Mouse (Mus musculus) lung, postnatal 36 days (tissue): ENCODE measurements around the gene Tmem240.
"Not testable (repeated sequence)": the region's sequence is repeated elsewhere in the genome, so short reads cannot be mapped to it uniquely, and the experiment has no call there.

Experiments used
- DNase-seq: peaks from one replicate; pipeline ENCODE4 v3.0.0; 2022; ENCODE audit warnings: mixed read lengths

Gene Tmem240

GRCm38 (mm10) chr4:155735788-155736187 is 1.2 kb downstream of the Tmem240 start:
- DNase-seq: no peak

GRCm38 (mm10) chr4:155736421-155736820 is 1.8 kb downstream of the Tmem240 start:
- no peak for DNase-seq

DNA sequence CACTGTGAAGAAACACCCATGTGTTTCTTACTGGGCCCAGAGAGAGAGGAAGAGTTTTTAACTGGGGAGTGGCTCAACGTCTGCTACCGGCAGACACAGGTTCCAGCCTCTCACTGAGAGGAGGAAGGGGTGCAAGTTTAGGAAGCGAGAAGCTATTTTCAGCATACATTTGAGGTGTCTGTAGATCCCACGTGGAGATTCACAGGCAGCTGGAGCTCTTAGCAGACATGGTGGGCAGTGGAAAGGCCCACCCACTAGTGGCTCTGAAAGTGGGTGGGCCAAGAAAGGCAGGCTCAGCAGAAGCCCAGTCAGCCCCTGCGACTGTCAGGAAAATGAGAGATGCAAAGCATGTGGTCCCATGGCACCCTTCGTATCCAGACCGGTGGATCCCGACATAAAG is 3.7 kb downstream of the Tmem240 start:
- no peak for DNase-seq

GRCm38 (mm10) chr4:155739152-155739551 is 4.6 kb downstream of the Tmem240 start:
- DNase-seq: no peak

DNA sequence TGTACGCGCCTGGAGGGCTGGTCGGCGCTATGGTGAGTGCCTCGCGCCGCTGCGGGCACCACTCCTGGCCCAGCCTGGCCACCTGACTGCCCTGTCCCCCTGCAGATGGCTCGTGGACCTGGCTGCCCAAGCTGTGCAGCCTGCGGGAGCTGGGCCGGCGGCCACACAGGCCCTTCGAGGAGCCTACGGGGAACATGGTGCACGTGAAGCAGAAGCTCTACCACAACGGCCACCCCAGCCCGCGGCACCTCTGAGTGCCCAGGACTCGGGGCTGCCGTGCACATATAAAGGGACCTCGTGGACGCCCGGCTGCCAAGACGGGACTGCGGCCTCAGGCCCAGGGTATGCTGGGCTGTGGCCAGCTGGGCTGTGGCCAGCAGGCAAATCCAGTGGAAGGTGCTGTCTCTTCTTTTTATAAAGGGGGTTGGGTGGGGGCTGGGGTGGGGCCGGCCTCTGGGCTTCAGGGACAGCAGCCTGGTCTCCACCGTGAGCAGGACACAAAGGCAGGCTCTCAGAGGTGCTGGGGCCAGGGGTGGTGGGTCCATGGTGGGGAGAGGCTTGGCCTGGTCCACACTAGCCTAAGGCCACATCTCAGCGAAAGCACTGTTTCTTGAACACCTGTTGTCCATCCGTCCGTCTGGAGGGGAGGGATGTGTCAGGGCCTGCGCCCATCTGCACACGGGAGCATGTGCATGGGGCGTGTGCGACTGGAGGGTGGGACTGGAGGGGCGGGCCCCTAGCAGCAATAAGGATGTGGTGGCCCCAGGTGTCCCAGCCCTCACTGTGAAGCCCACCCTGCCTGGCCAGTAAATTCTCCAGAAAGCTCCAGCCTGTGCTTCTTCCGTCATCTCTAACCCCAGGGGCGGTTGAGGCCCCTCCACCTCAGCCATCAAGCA is 5.4 kb downstream of the Tmem240 start:
- DNase-seq: no peak

GRCm38 (mm10) chr4:155740681-155741080 is 6.1 kb downstream of the Tmem240 start:
- not testable (repeated sequence) for DNase-seq

GRCm38 (mm10) chr4:155742684-155743083 is 8.1 kb downstream of the Tmem240 start:
- no peak for DNase-seq

DNA sequence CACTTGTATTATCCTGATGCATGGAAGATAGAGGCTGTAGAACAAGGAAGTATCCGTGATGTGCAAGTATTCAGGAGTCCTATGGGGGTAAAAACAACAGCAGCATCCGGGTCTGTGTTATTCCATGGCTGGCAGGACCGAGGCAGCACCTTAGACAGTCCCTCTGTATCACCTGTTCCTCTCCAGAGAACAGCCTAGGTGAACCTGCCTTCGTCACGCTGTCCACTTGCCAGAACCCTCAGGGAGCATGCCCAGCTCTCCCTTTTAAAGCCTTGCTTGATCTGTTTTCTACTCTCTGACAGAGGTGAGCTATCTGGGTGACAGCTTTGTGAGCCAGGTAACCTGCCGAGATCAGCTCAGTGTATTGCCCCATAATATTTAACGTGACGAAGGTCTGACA is 9.9 kb downstream of the Tmem240 start:
- DNase-seq: no peak

DNA sequence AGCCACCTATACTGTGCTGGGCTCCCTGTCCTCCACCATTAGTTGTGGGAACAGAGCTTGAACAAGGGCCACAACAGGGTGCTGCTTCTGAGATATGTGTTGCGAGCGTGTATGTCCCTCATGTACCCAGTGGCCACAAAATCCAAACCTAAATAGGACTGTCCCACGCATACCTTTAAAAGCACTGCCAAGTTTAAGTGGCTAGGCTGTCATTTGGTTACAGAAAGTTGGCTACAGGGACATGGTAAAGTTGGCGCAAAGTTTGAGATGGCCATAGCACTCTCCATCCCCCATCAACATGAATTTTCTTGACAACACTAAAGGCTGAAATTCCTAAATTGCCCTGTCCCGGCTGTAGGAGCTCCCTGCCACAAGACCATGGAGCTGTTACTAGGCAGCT is 10.5 kb downstream of the Tmem240 start:
- no peak for DNase-seq

- no peak for DNase-seq
Observed at GRCm38 (mm10) chr4:155746036-155746548, 11.5 kb downstream of the Tmem240 start.

DNA sequence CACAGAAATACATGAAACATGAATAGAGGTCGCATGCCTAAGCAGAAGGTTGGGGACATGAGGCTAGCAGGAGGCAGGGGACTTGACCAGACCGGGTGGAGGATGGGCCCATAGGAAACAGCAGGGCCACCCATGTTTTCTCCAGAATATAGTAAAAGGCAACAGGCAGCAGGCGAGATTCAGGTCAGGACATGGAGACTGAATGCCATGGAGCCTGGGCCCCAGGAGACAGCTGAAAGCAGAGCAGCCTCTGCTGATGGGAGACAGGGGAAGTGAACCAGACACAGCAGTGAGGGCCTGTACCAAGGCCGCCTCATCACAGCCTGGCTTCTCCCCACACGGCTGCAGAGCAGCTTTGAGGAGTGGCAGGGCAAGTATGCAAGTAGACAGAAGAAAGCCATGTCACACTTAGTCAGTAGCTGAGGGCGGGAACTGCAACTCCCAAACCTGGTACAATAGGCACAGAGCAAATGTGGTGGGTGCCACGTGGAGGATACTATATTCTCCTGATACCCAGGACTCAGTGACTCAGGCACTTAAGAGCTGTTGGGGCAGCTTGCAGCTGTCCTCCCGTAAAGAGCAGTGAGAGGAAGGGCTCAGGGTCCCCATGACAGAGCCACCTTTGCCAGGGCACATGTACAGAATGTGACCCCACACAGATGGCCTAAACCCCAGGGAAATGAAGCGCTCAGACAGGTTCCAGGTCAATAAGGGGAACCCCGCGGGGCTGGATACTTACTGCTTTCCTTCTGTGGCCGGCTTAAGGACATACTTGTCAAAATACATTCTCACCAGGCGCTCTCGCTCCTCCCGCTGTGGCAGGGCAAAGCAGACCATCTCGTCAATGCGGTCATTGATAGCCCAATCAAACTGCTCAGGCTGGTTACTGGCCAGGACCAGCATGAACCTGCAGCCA is 12.2 kb downstream of the Tmem240 start:
- DNase-seq: no peak

DNA sequence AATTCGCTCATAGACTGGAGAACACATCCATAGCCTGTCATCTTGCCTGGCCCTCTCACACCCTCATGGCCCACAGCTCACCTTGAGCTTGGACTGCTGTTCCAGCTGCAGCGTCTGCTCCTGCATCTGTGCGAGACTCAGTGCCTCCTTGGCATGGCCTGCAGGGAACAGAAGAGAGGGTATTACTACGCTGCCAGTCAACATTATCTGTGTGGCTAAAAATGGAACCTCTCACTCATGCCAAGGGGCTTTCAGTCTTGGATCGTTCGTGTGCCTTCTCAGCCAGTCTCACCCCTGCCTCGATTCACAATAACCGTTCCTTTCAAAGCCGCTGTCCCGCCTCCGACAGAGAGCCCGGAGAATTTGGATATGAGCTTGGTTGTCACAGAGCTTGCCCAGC is 22.4 kb downstream of the Tmem240 start:
- no peak for DNase-seq

GRCm38 (mm10) chr4:155759862-155760612 is 25.4 kb downstream of the Tmem240 start:
- DNase-seq: peak; percentile 51

- peak; percentile 97 for DNase-seq
Observed at GRCm38 (mm10) chr4:155760613-155761355, 26.2 kb downstream of the Tmem240 start, which contains the start of gene Atad3a. TSS of gene Atad3a (minus strand) at chr4:155761093.

GRCm38 (mm10) chr4:155761356-155762099 is 26.9 kb downstream of the Tmem240 start:
- no peak for DNase-seq

GRCm38 (mm10) chr4:155762357-155762756 is 27.8 kb downstream of the Tmem240 start:
- DNase-seq: no peak

DNA sequence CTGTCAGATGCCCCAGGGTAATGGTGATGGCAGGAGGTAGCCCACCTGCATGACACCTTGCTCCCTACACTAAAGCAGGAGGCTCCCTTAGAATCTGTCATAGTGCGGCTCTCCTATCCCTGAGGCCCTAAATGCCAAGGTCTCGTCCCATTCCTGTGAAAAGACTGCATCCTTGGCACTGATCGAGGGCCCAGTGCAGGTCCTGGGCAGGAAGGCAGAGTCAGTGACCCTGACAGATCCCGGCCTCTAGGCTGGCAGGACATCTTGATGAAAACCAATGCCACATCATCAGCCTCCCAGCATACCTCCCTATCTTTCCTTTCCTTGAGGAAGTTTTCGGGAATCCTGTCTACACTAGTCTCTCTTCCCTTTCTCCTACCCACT is 34.9 kb downstream of the Tmem240 start:
- no peak for DNase-seq

DNA sequence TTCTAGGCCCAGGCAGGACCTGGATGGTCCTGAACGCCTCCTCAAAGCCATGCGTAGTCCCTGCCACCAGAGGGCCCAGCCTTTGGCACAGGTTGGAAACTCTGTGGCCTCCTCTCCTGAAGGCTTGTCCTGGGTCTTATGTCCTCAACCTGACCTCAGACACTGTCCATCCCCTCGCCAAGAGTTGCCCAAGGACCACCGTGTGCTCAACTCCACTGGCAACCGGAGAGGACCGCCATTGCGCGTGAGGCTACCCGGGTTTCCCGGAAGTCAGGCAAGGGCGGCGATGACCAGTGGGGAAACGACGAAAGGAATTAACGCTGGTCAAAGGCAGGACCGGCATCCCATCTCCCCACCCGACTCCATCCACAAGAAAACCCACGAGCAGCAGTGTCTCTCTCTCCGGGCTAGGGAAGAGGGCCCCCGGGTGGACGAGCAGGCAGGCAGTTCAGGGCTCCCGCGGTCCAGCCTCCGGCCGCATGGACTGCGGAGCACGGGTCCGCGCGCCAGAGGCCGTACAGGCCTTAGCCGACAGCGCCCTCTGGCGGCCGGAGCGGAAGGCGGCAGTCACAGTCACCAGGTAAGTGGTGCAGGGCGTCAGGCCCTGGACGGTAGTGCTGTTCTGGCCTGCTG is 35.4 kb downstream of the Tmem240 start:
- peak; percentile 95 for DNase-seq

DNA sequence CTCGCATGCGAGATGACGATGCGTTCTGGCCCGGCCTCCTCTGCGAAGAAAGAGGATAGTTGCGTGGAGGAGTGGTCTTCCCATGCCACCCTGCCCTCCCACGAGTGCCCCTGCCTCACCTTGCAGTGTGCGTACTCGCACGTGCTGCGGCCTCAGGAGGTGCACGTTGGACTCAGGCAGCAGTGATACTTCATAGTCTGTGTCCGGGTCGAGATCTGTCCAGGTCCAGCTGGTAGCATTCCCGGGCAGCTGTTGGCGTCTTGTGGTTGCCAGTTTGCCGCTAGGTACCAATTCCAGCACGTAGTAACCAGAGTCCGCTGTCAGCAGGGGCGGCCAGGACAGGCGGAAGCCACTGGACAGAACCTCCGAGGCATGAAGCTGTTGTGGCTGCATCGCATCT is 36.0 kb downstream of the Tmem240 start:
- no peak for DNase-seq

GRCm38 (mm10) chr4:155771706-155772105 is 37.1 kb downstream of the Tmem240 start:
- peak; percentile 32 for DNase-seq

DNA sequence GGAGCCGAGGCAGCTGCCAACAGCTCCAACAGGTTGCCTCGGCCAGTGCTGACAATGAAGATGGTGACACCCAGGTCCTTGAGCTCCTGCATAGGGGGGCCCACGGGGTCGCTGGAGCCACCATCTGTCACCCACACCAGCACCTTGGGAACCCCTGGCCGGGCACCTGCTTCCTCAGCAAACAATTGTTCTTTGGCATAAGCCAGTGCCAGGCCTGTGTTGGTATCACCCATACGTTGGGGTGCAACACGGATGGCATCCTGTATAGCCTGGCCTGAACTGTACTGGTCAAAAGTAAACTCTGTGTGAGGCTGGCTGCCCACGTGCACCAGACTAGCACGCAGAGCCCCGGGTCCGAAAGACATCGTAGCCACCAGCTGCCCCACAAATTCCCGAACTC is 38.2 kb downstream of the Tmem240 start:
- no peak for DNase-seq
